Mouse (Mus musculus) layer of hippocampus, adult 18-20 months (tissue): Measurements from ENCODE around the gene Emc4. TPM values are rescaled to one million over a fixed set of nuclear protein-coding genes. Genes with fewer than 3 reads are reported as not detected.

Experiments used
- DNase-seq, 2 experiments: peaks; one replicate each; pipeline ENCODE4 v3.0.0; 2022; ENCODE audit warnings: low spot score in 2 of 2
- total RNA-seq, 2 experiments: library from RNA; stranded (reverse); gene quantifications; 2 replicates each; pipeline ENCODE4 v1.2.3; 2021

Emc4 gene
- total RNA-seq, 2 experiments from 2014 or later: 125 to 126 TPM

GRCm38 (mm10) chr2:112339736-112340135 is 28.1 kb downstream of the Emc4 start:
- no peak for DNase-seq

GRCm38 (mm10) chr2:112337211-112337610 is 30.6 kb downstream of the Emc4 start:
- no peak for DNase-seq

GRCm38 (mm10) chr2:112332051-112332898 is 35.6 kb downstream of the Emc4 start:
- DNase-seq: no peak

GRCm38 (mm10) chr2:112328069-112328777 is 39.6 kb downstream of the Emc4 start:
- DNase-seq: no peak

GRCm38 (mm10) chr2:112318905-112319304 is 48.9 kb downstream of the Emc4 start:
- peak in 1 of 2 experiments; percentile 12 for DNase-seq

GRCm38 (mm10) chr2:112318227-112318626 is 49.6 kb downstream of the Emc4 start:
- no peak for DNase-seq

- DNase-seq: no peak
These were observed 52.2 kb downstream of the Emc4 start for GRCm38 (mm10) chr2:112315638-112316037.

Other genes starting within 250 kb of the Emc4 start
- gene Olfr1316, start 233.1 kb downstream of the Emc4 start, total RNA-seq: not detected
- gene Olfr1317, start 227.7 kb downstream of the Emc4 start, total RNA-seq: not detected
- not detected for gene Olfr1318, start 213.8 kb downstream of the Emc4 start, total RNA-seq
- gene Lpcat4, start 128.6 kb downstream of the Emc4 start, total RNA-seq: 10 to 100 TPM; 75.4 to 81.1 TPM
- gene Nutm1, start 108.7 kb downstream of the Emc4 start, total RNA-seq: not detected
- 10 to 100 TPM; 52.4 TPM for gene Nop10, start 106.1 kb downstream of the Emc4 start, total RNA-seq
- 100 to 1,000 TPM; 102 to 105 TPM for gene Slc12a6, start 102.2 kb downstream of the Emc4 start, total RNA-seq
- gene Gm21985, start 101.7 kb downstream of the Emc4 start, total RNA-seq: 1 to 10 TPM; 2.0 to 3.8 TPM
- 10 to 100 TPM; 10.1 to 10.4 TPM for gene Katnbl1, start 11.2 kb upstream of the Emc4 start, total RNA-seq
- 10 to 100 TPM; 44.6 to 45.9 TPM for gene Emc7, start 87.0 kb upstream of the Emc4 start, total RNA-seq
- 1 to 10 TPM; 6.8 to 7.5 TPM for gene Chrm5, start 112.7 kb upstream of the Emc4 start, total RNA-seq
- gene Aven, start 124.9 kb upstream of the Emc4 start, total RNA-seq: 10 to 100 TPM in 1 of 2 experiments, 1 to 10 TPM in 1; 7.5 to 11.2 TPM